Mouse (Mus musculus) cortical plate, adult 2 months (tissue): ENCODE measurements around the gene Grin3a.

Experiments used
- CTCF ChIP-seq: fragments of 200-500 bp; IDR thresholded peaks from 2 replicates; pipeline ENCODE4 v1.5.1; 2011; ENCODE audit warnings: mild to moderate bottlenecking, control low read depth, low read length; ENCODE audit not compliant: insufficient read depth; ENCODE audit errors: extremely low read depth
- POLR2A ChIP-seq: fragments of 200-500 bp; IDR thresholded peaks from 2 replicates; pipeline ENCODE4 v1.6.1; 2011; ENCODE audit warnings: mild to moderate bottlenecking, low read length, control low read depth; ENCODE audit not compliant: insufficient read depth; ENCODE audit errors: extremely low read depth

DNA sequence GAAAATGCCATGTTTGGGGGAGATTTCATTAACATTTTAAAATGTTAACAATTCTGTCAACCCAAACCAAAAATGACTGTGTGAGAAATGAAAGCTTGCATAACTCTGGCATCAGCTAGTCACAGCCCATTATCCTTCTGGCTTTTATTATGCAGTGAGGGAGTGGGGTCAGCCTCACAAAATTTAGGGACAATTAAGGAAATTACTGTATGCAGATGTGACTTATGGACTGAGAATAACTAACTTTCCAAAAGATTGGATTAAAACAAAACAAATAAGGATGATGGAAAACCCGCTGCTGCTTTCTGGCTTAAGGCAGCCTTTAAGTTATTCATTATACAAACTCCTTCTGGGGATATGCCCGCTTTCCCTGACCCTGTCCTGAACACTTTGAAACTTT, 56.6 kb downstream of the Grin3a start:
- no peak for TF ChIP-seq CTCF
- no peak for TF ChIP-seq POLR2A
